In genomic region chr6:5154786-5155185, GRCm38 (mm10) we compare ENCODE assay signal across 22 mouse cellular contexts. TPM values are rescaled to one million over a fixed set of nuclear protein-coding genes. Genes with fewer than 3 reads are reported as not detected.
"Had no signal": no experiment of that assay in that cellular context is flagged by ENCODE, and none has a peak within 500 bp of the region (broad histone marks: within the 10 kb centered on the region; RNA-seq: fewer than 3 reads in every experiment).

No protein-coding gene starts in this region.

- H3K27me3 ChIP-seq: megakaryocyte, embryonic 14.5 days; midbrain, embryonic 15.5 days; neural tube, embryonic 13.5 days had no signal

- H3K4me2 ChIP-seq: midbrain, embryonic 11.5 days; midbrain, embryonic 15.5 days; neural tube, embryonic 13.5 days had no signal

- H3K4me1 ChIP-seq: limb, embryonic 10.5 days; midbrain, embryonic 15.5 days had no signal

- H3K27ac ChIP-seq: limb, embryonic 10.5 days; macrophage; midbrain, embryonic 15.5 days; neural tube, embryonic 13.5 days had no signal

- DNase-seq: kidney, adult 11 months; kidney, adult 9 months; kidney, postnatal 10 days; lung, adult 2 months; retina, postnatal 1 day; right cerebral cortex, postnatal 4 days; spleen, adult 18-20 months; thymus, adult 18-20 months; thymus, postnatal 14 days had no signal

- ATAC-seq: lung, postnatal 0 days; midbrain, embryonic 15.5 days had no signal

- H3K4me3 ChIP-seq: limb, embryonic 10.5 days; megakaryocyte, embryonic 14.5 days; midbrain, embryonic 15.5 days; neural tube, embryonic 13.5 days had no signal

- H3K9ac ChIP-seq: midbrain, embryonic 15.5 days; neural tube, embryonic 13.5 days had no signal

- H3K9me3 ChIP-seq: limb, embryonic 10.5 days; megakaryocyte, embryonic 14.5 days; midbrain, embryonic 15.5 days; neural tube, embryonic 13.5 days had no signal

RNA-seq across cellular contexts. Expression of gene Pon1, which starts 39.0 kb away (rescaled TPM):
- total RNA-seq: layer of hippocampus, adult 8-10 months; left cerebral cortex, adult 18-20 months; left cerebral cortex, postnatal 10 days; monocyte, adult 5-6 weeks had no signal
- polyA plus RNA-seq: limb, embryonic 10.5 days; limb, embryonic 14.5 days; macrophage; neural tube, embryonic 13.5 days; stomach, embryonic 14.5 days had no signal
